Mouse (Mus musculus): ENCODE results near the gene Kif18b.

GRCm38 (mm10) chr11:102915380-102915779 lies 9.5 kb downstream of the Kif18b start:
- TF ChIP-seq CTCF (IDR thresholded peaks at IDR 0.05; ENCODE audit: low read depth), result no peak
- no peak for TF ChIP-seq EP300 (IDR thresholded peaks at IDR 0.05; ENCODE audit: low read depth)
